11 mouse cellular contexts compared by ENCODE assay signal in the genomic region with DNA sequence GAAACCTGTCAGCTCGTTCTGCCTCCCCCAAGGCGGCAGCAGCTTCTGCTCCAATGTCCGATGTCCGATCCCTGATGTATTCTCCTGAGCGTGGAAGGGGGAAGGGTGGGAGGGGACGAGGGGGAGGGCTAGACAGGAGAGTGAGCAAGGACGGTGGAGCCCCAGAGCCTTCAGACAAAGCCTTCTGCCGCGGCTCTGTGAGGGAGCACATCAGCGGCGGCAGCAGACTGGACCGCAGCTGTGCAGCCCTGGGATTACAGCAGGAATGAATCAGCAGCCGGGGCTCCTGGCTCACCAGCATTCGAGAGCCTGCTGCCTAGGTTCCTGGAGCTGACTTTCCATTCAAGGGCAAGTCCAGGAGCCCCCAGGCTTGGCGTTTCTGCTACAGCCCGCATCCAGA. TPM values are rescaled to one million over a fixed set of nuclear protein-coding genes. Genes with fewer than 3 reads are reported as not detected.
DNase-seq lines count a peak whose midpoint lies in the region; ATAC-seq lines count a peak whose summit lies in the region.
"Had no signal": no experiment of that assay in that cellular context is flagged by ENCODE, and none has a peak within 500 bp of the region (broad histone marks: within the 10 kb centered on the region; RNA-seq: fewer than 3 reads in every experiment).

No protein-coding gene starts in this region.

- peak; percentile 51 for ATAC-seq in forebrain, embryonic 15.5 days (replicated peaks)
- ATAC-seq in midbrain, embryonic 13.5 days: peak; percentile 78
- ATAC-seq in CD4-positive, CD25-positive, alpha-beta regulatory T cell, adult 4 months: no peak
- no peak for ATAC-seq in megakaryocyte-erythroid progenitor cell, adult 5-6 weeks (replicated peaks; ENCODE audit: low FRiP score, low TSS enrichment, poor library complexity, severe bottlenecking)

- H3K36me3 ChIP-seq in heart, embryonic 10.5 days: peaks cover 40% of the 10 kb centered on the region
- no peaks in the 10 kb centered on the region for H3K36me3 ChIP-seq in forebrain, embryonic 15.5 days
- H3K36me3 ChIP-seq in midbrain, embryonic 13.5 days: peaks cover 22% of the 10 kb centered on the region

- H3K4me1 ChIP-seq in heart, embryonic 10.5 days: peaks cover 65% of the 10 kb centered on the region
- H3K4me1 ChIP-seq in forebrain, embryonic 15.5 days: peaks cover 50% of the 10 kb centered on the region
- H3K4me1 ChIP-seq in midbrain, embryonic 13.5 days (replicated peaks): peaks cover 74% of the 10 kb centered on the region

- peak overlapping the region; percentile 66 for H3K27ac ChIP-seq in heart, embryonic 10.5 days
- peak overlapping the region; percentile 77 for H3K27ac ChIP-seq in forebrain, embryonic 15.5 days (replicated peaks)
- peak overlapping the region; percentile 88 for H3K27ac ChIP-seq in midbrain, embryonic 13.5 days

- no peak for DNase-seq in heart, embryonic 10.5 days (ENCODE audit: low spot score)
- no peak for DNase-seq in heart, adult 18-20 months
- peak; percentile 42 for DNase-seq in ZHBTc4 (ENCODE audit: low read depth, low spot score)
- no peak for DNase-seq in thymus, adult 18-20 months
- DNase-seq: heart, postnatal 36 days; lung, embryonic 14.5 days had no signal

- WGBS in heart, embryonic 10.5 days: 43% methylated on average over 16 of the region's 16 CpGs
- WGBS in forebrain, embryonic 15.5 days: 9% methylated on average over 16 of the region's 16 CpGs
- 5% methylated on average over 16 of the region's 16 CpGs for WGBS in midbrain, embryonic 13.5 days

- H3K4me3 ChIP-seq in heart, embryonic 10.5 days: peak overlapping the region; percentile 27; the same call in 1 of the 2 replicates
- peak overlapping the region; percentile 33 for H3K4me3 ChIP-seq in forebrain, embryonic 15.5 days
- peak overlapping the region; percentile 41 for H3K4me3 ChIP-seq in midbrain, embryonic 13.5 days (replicated peaks)

- H3K9me3 ChIP-seq in heart, embryonic 10.5 days: no peaks in the 10 kb centered on the region
- H3K9me3 ChIP-seq in forebrain, embryonic 15.5 days: no peaks in the 10 kb centered on the region
- H3K9me3 ChIP-seq in midbrain, embryonic 13.5 days: no peaks in the 10 kb centered on the region

- H3K27me3 ChIP-seq in heart, embryonic 10.5 days (ENCODE audit: insufficient read depth, poor library complexity, severe bottlenecking): peaks cover 4% of the 10 kb centered on the region; the same call in 1 of the 2 replicates
- no peaks in the 10 kb centered on the region for H3K27me3 ChIP-seq in forebrain, embryonic 15.5 days
- H3K27me3 ChIP-seq in midbrain, embryonic 13.5 days: no peaks in the 10 kb centered on the region

- H3K9ac ChIP-seq in forebrain, embryonic 15.5 days (replicated peaks): peak overlapping the region; percentile 46
- H3K9ac ChIP-seq in midbrain, embryonic 13.5 days (replicated peaks): peak overlapping the region; percentile 70
- H3K9ac ChIP-seq: lung, embryonic 14.5 days had no signal

- H3K4me2 ChIP-seq in forebrain, embryonic 15.5 days (replicated peaks): peak overlapping the region; percentile 49
- peak overlapping the region; percentile 64 for H3K4me2 ChIP-seq in midbrain, embryonic 13.5 days (replicated peaks)
- H3K4me2 ChIP-seq: lung, embryonic 14.5 days had no signal

RNA-seq across cellular contexts. Expression of gene Tcp11, which starts 39.8 kb away (rescaled TPM):
- 0.59 and 0.67 TPM in 2 replicates for polyA plus RNA-seq in heart, embryonic 10.5 days (2016; fragmentation: Nextera tagmentation; extraction: Ambion mirVana)
- total RNA-seq in heart, adult 18-20 months (2021): under 1 TPM in 1 of 2 experiments, not detected in 1; 0.33 TPM
- 1.7 and 1.8 TPM in 2 replicates for polyA plus RNA-seq in forebrain, embryonic 15.5 days (2015; fragmentation: Nextera tagmentation; extraction: Ambion mirVana)
- 1.6 and 2.0 TPM in 2 replicates for polyA plus RNA-seq in midbrain, embryonic 13.5 days (2015; fragmentation: Nextera tagmentation; extraction: Ambion mirVana)
- 1 to 10 TPM; 3.1 to 3.8 TPM for polyA plus RNA-seq in CD4-positive, CD25-positive, alpha-beta regulatory T cell, adult 4 months (2017; shearing (Covaris generic))
- total RNA-seq in megakaryocyte-erythroid progenitor cell, adult 5-6 weeks (2014; fragmentation: Nextera tagmentation): 2.2 TPM in 1 of 2 replicates, not detected in the other
- total RNA-seq in megakaryocyte-erythroid progenitor cell, adult 5-6 weeks (2017): 0.09 and 0.50 TPM in 2 replicates
- total RNA-seq: heart, postnatal 36 days had no signal
- polyA plus RNA-seq: C2C12 had no signal

Comparison
In these comparisons a context has a peak if more than half of its experiments do, and no peak if none do; other contexts are left out.
1. ATAC-seq: peak in forebrain, embryonic 15.5 days (single experiment) and midbrain, embryonic 13.5 days (single experiment); none in CD4-positive, CD25-positive, alpha-beta regulatory T cell, adult 4 months (single experiment) and megakaryocyte-erythroid progenitor cell, adult 5-6 weeks (single experiment).
2. Peak in every context shown above with its lines, with median percentiles within 50 percentile points of each other: H3K27ac ChIP-seq and H3K4me3 ChIP-seq.